Mouse (Mus musculus) lung, postnatal 4 days (tissue): ENCODE results near the gene Ccdc120.
"Not testable (repeated sequence)": the region's sequence is repeated elsewhere in the genome, so short reads cannot be mapped to it uniquely, and the experiment has no call there.

Experiments
- DNase-seq, 2 experiments: peaks; one replicate each; pipeline ENCODE4 v3.0.0; 2021

Ccdc120 gene

GRCm38 (mm10) chrX:7753627-7754026 is 2.9 kb upstream of the Ccdc120 start:
- DNase-seq = peak in 1 of 2 experiments; percentile 37

GRCm38 (mm10) chrX:7745429-7745828 is 5.3 kb downstream of the Ccdc120 start:
- no peak for DNase-seq

- DNase-seq = no peak
Measured at GRCm38 (mm10) chrX:7744940-7745339, 5.8 kb downstream of the Ccdc120 start.

- DNase-seq = no peak
Measured at GRCm38 (mm10) chrX:7743470-7743869, 7.2 kb downstream of the Ccdc120 start.

GRCm38 (mm10) chrX:7741103-7741502 is 9.6 kb downstream of the Ccdc120 start:
- DNase-seq = no peak

- DNase-seq = peak; percentile 51 to 71
Measured at GRCm38 (mm10) chrX:7740082-7740819, 10.5 kb downstream of the Ccdc120 start.

GRCm38 (mm10) chrX:7739336-7740081 is 11.2 kb downstream of the Ccdc120 start:
- DNase-seq = peak; percentile 54 to 77

GRCm38 (mm10) chrX:7733571-7734156 is 17.0 kb downstream of the Ccdc120 start:
- peak; percentile 75 to 84 for DNase-seq

- no peak for DNase-seq
Measured at GRCm38 (mm10) chrX:7728922-7729265, 21.8 kb downstream of the Ccdc120 start.

- peak; percentile 78 to 87 for DNase-seq
Measured at GRCm38 (mm10) chrX:7728215-7728921, 22.3 kb downstream of the Ccdc120 start, which contains the start of gene Praf2. Praf2 (plus strand) TSS chrX:7728439.

- peak in 1 of 2 experiments; percentile 31 for DNase-seq
Measured at GRCm38 (mm10) chrX:7727176-7727575, 23.5 kb downstream of the Ccdc120 start.

GRCm38 (mm10) chrX:7725841-7726240 is 24.9 kb downstream of the Ccdc120 start:
- DNase-seq = no peak

GRCm38 (mm10) chrX:7724135-7724534 is 26.6 kb downstream of the Ccdc120 start:
- peak in 1 of 2 experiments; percentile 60 for DNase-seq

GRCm38 (mm10) chrX:7722691-7723090 is 28.0 kb downstream of the Ccdc120 start:
- no peak for DNase-seq

- no peak for DNase-seq
Measured at GRCm38 (mm10) chrX:7722282-7722611, 28.5 kb downstream of the Ccdc120 start.

- peak; percentile 74 to 81 for DNase-seq
Measured at GRCm38 (mm10) chrX:7721514-7722281, 29.0 kb downstream of the Ccdc120 start, which contains the start of gene Gm45208. Gm45208 (plus strand) TSS chrX:7722245.

- not testable (repeated sequence) for DNase-seq
Measured at GRCm38 (mm10) chrX:7716058-7716457, 34.6 kb downstream of the Ccdc120 start.

GRCm38 (mm10) chrX:7714135-7714899 is 36.4 kb downstream of the Ccdc120 start, which contains the start of gene Wdr45:
Wdr45 (plus strand) TSS chrX:7714333.
- DNase-seq = peak; percentile 93 to 97

- not testable (repeated sequence) for DNase-seq
Measured at GRCm38 (mm10) chrX:7713764-7714134, 37.0 kb downstream of the Ccdc120 start.

GRCm38 (mm10) chrX:7696954-7697381 is 53.7 kb downstream of the Ccdc120 start, which contains the start of gene Gpkow:
Gpkow (plus strand) TSS chrX:7697131.
- DNase-seq = peak; percentile 86 to 89

- DNase-seq = no peak
Measured at GRCm38 (mm10) chrX:7696520-7696919, 54.2 kb downstream of the Ccdc120 start.
